Mouse (Mus musculus) stomach, embryonic 14.5 days (tissue): ENCODE results near the gene Setdb1. TPM values are rescaled to one million over a fixed set of nuclear protein-coding genes. Genes with fewer than 3 reads are reported as not detected.

Experiments used
- ATAC-seq: fragments of 200-750 bp; cut with Nextera tagmentation; 2 replicates; pipeline ENCODE4 v1.8.0; 2017; ENCODE audit warnings: low read depth, moderate TSS enrichment; ENCODE audit not compliant: insufficient number of reproducible peaks, insufficient read depth, low FRiP score
- H3K27ac ChIP-seq: fragments of 300-500 bp; sonication (generic); 2 replicates; pipeline ENCODE4 v1.5.1; 2014; ENCODE audit warnings: mild to moderate bottlenecking, low read length, moderate library complexity, mixed read lengths
- H3K27me3 ChIP-seq: fragments of 300-500 bp; sonication (generic); 2 replicates; pipeline ENCODE4 v1.6.1; 2014; ENCODE audit warnings: low read length, control low read depth, mixed read lengths; ENCODE audit not compliant: control insufficient read depth, insufficient read depth
- H3K36me3 ChIP-seq: fragments of 300-500 bp; sonication (generic); 2 replicates; pipeline ENCODE4 v1.6.1; 2014; ENCODE audit warnings: mild to moderate bottlenecking, control low read depth, low read length, moderate library complexity, mixed read lengths; ENCODE audit not compliant: control insufficient read depth, insufficient read depth
- H3K4me1 ChIP-seq: fragments of 300-500 bp; sonication (generic); 2 replicates; pipeline ENCODE4 v1.6.1; 2014; ENCODE audit warnings: low read length, control low read depth, mixed read lengths; ENCODE audit not compliant: control insufficient read depth, insufficient read depth
- H3K4me2 ChIP-seq: fragments of 300-500 bp; sonication (generic); replicated peaks from 2 replicates; pipeline ENCODE4 v1.6.1; 2014; ENCODE audit warnings: low read depth, low read length, control low read depth
- H3K4me3 ChIP-seq: fragments of 300-500 bp; sonication (generic); 2 replicates; pipeline ENCODE4 v1.5.1; 2014; ENCODE audit warnings: low read depth, low read length, control low read depth
- H3K9ac ChIP-seq: fragments of 300-500 bp; sonication (generic); replicated peaks from 2 replicates; pipeline ENCODE4 v1.6.1; 2014; ENCODE audit warnings: low read depth, mild to moderate bottlenecking, control low read depth, low read length, moderate library complexity, mixed read lengths
- H3K9me3 ChIP-seq: fragments of 300-500 bp; sonication (generic); 2 replicates; pipeline ENCODE4 v1.6.1; 2016; ENCODE audit warnings: low read depth, low read length, control low read depth; ENCODE audit not compliant: control insufficient read depth
- WGBS: fragments of 180-500 bp; shearing (Covaris S2); extraction: QIAGEN DNeasy Blood & Tissue Kit; methylation state at CpG from one replicate; pipeline ENCODE4 v1.1.7; 2014; 5-methylcytosine and 5-hydroxymethylcytosine counted together
- polyA plus RNA-seq: library from polyadenylated mRNA; unstranded; fragments of >200 nt; fragmentation: Nextera tagmentation; extraction: Ambion mirVana; gene quantifications from 2 replicates; pipeline ENCODE4 v1.2.1, GENCODE M21; 2014

Setdb1 gene
- polyA plus RNA-seq, 1 experiment from 2014 or later: 50.8 TPM

DNA sequence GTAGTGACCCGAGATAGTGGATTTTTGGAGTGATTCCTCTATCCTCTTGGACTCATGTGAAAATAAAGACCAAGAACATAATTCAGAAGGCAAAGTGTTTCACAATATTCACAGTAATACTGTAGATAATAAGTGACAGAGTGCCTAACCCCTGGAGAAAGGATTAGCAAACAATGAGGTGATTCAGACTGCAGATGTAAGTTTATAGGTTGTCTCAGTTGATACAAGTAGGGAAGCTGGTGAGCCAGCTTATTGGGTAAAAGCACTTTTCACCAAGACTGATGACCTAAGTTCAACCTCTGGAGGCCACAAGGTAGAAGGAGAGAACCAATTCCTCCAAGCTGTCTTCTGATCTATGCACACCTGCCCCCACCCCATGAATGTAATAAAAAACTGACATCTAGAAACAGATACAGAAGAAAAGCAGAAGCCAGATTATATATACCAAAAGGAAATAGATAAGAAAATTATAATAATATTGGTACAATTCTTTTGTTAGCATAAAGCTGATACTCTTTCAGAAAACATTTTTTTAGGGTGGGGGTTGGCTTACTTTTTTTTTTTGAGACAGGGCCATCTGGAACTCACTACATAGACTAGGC is 28.1 kb downstream of the Setdb1 start:
- Histone ChIP-seq H3K9me3 (no peaks in the 10 kb centered on the region), H3K4me2 (no peak overlapping the region), H3K36me3 (peaks cover 78% of the 10 kb centered on the region), H3K4me3 (no peak overlapping the region), H3K9ac (no peak overlapping the region), H3K27me3 (no peaks in the 10 kb centered on the region), H3K27ac (no peak overlapping the region), H3K4me1 (no peaks in the 10 kb centered on the region)
- WGBS: 90% methylated on average over 1 of the region's 1 CpGs
- no peak for ATAC-seq

DNA sequence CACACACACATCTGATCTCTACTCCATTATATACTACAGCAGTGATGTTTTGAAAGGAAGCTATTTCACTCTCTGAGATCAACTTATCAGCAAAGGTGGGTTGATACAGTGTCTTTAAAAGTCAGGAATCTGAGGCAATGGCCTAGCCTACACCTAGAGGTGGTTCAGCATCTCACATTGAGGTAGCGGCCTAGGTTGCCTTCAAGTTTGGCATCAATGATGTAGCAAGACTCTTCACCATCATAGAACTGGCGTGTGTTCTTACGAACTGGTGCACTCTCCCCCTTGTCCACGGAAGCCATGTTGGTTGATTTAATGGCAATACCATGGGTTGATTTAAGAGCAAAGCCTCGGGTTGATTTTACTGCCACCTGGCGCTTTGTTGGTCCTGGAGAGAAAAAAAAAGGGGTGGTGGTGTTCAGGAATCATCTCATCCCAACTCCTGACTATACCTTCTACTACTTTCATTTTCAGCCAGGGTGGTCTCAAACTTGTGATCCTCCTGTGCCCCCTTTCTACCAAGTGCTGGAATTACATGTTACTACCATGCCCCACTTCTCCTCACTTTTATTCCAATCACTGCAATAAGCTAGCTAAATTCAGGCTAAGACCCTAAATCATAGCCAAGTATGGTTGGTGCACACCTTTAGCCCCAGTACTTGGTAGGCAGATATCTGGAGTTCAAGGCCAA is 32.4 kb downstream of the Setdb1 start:
- 0 out of 2 replicates have a peak, but pooled peaks have one; percentile 28 for ATAC-seq
- WGBS: 95% methylated on average over 6 of the region's 6 CpGs
- Histone ChIP-seq H3K4me1 (no peaks in the 10 kb centered on the region), H3K4me2 (no peak overlapping the region), H3K36me3 (peaks cover 92% of the 10 kb centered on the region), H3K4me3 (no peak overlapping the region), H3K9me3 (no peaks in the 10 kb centered on the region), H3K9ac (no peak overlapping the region), H3K27ac (no peak overlapping the region), H3K27me3 (no peaks in the 10 kb centered on the region)

GRCm38 (mm10) chr3:95323429-95323828 is 33.6 kb downstream of the Setdb1 start:
- 93% methylated on average over 3 of the region's 3 CpGs for WGBS
- H3K9ac ChIP-seq: no peak overlapping the region
- H3K4me3 ChIP-seq: no peak overlapping the region
- no peaks in the 10 kb centered on the region for H3K9me3 ChIP-seq
- H3K36me3 ChIP-seq: peaks cover 87% of the 10 kb centered on the region
- H3K4me1 ChIP-seq: no peaks in the 10 kb centered on the region
- H3K27me3 ChIP-seq: no peaks in the 10 kb centered on the region
- no peak for ATAC-seq
- H3K27ac ChIP-seq: no peak overlapping the region
- H3K4me2 ChIP-seq: no peak overlapping the region

GRCm38 (mm10) chr3:95319701-95320625 is 37.0 kb downstream of the Setdb1 start:
- no peaks in the 10 kb centered on the region for H3K27me3 ChIP-seq
- peaks cover 57% of the 10 kb centered on the region for H3K36me3 ChIP-seq
- H3K9ac ChIP-seq: no peak overlapping the region
- 66% methylated on average over 12 of the region's 12 CpGs for WGBS
- H3K9me3 ChIP-seq: no peaks in the 10 kb centered on the region
- no peak overlapping the region for H3K27ac ChIP-seq
- no peak overlapping the region for H3K4me3 ChIP-seq
- no peak for ATAC-seq
- no peak overlapping the region for H3K4me2 ChIP-seq
- peaks cover 18% of the 10 kb centered on the region for H3K4me1 ChIP-seq

GRCm38 (mm10) chr3:95319110-95319509 is 37.9 kb downstream of the Setdb1 start:
- Histone ChIP-seq H3K4me3 (no peak overlapping the region), H3K36me3 (peaks cover 48% of the 10 kb centered on the region), H3K9me3 (no peaks in the 10 kb centered on the region), H3K4me1 (peaks cover 18% of the 10 kb centered on the region), H3K27me3 (no peaks in the 10 kb centered on the region), H3K27ac (no peak overlapping the region), H3K9ac (no peak overlapping the region), H3K4me2 (no peak overlapping the region)
- WGBS: 52% methylated on average over 2 of the region's 2 CpGs
- ATAC-seq: no peak

DNA sequence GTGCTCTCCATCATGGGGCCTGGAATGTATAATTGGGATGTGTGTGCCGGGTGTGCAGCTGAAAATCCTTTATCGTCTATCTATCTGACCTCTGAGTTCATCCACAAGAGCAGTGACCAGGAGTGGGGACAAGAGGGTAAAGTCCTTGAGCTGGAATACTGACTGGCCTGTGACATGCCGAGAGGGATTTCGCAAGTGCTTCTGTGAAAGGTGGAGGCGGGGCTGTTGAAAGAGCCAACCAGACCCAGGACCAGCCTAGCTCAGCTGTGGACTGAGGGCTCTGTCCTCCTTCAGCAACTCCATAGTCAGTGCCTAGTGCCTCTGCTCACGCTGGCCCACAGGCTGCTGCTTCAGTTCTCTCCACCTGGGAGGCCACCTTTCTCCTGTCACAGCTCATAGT is 38.5 kb downstream of the Setdb1 start:
- ATAC-seq: no peak
- Histone ChIP-seq H3K27me3 (no peaks in the 10 kb centered on the region), H3K27ac (no peak overlapping the region), H3K36me3 (peaks cover 42% of the 10 kb centered on the region), H3K9ac (no peak overlapping the region), H3K4me3 (no peak overlapping the region), H3K4me1 (peaks cover 18% of the 10 kb centered on the region), H3K4me2 (no peak overlapping the region), H3K9me3 (no peaks in the 10 kb centered on the region)
- 40% methylated on average over 6 of the region's 6 CpGs for WGBS

GRCm38 (mm10) chr3:95317414-95318080 is 39.5 kb downstream of the Setdb1 start:
- no peak overlapping the region for H3K9ac ChIP-seq
- H3K4me2 ChIP-seq: peak overlapping the region; percentile 8; the same call in 1 of the 2 replicates
- H3K27ac ChIP-seq: no peak overlapping the region
- H3K4me1 ChIP-seq: peaks cover 18% of the 10 kb centered on the region
- WGBS: 17% methylated on average over 12 of the region's 12 CpGs
- H3K36me3 ChIP-seq: peaks cover 32% of the 10 kb centered on the region
- H3K4me3 ChIP-seq: no peak overlapping the region
- no peaks in the 10 kb centered on the region for H3K27me3 ChIP-seq
- no peaks in the 10 kb centered on the region for H3K9me3 ChIP-seq
- ATAC-seq: no peak
